Mouse (Mus musculus) inflammation-experienced regulatory T-cells, adult 6 months (primary cell): ENCODE results near the gene Cisd3. TPM values are rescaled to one million over a fixed set of nuclear protein-coding genes. Genes with fewer than 3 reads are reported as not detected.
"Not testable (repeated sequence)": the region's sequence is repeated elsewhere in the genome, so short reads cannot be mapped to it uniquely, and the experiment has no call there.

Experiments used
- ATAC-seq: one replicate; pipeline ENCODE4 v1.8.0; 2017
- polyA plus RNA-seq, 3 experiments: library from polyadenylated mRNA; unstranded; fragments of 100-300 nt; shearing (Covaris generic); gene quantifications; one replicate each; pipeline ENCODE4 v1.2.1; 2017

Gene Cisd3
- 100 to 1,000 TPM in 1 of 3 experiments, 10 to 100 TPM in 2; 69.0 to 129 (median 86.9) TPM for polyA plus RNA-seq

GRCm38 (mm10) chr11:97685613-97686321 is at the start of gene Cisd3:
TSS of gene Cisd3 (plus strand) at chr11:97685826.
- peak; percentile 58 for ATAC-seq

- ATAC-seq, result no peak
These were observed 44.0 kb upstream of the Cisd3 start for GRCm38 (mm10) chr11:97641668-97642067.

- ATAC-seq, result no peak
These were observed 42.9 kb upstream of the Cisd3 start for GRCm38 (mm10) chr11:97642746-97643145.

GRCm38 (mm10) chr11:97643380-97644055 is 42.1 kb upstream of the Cisd3 start:
- no peak for ATAC-seq

DNA sequence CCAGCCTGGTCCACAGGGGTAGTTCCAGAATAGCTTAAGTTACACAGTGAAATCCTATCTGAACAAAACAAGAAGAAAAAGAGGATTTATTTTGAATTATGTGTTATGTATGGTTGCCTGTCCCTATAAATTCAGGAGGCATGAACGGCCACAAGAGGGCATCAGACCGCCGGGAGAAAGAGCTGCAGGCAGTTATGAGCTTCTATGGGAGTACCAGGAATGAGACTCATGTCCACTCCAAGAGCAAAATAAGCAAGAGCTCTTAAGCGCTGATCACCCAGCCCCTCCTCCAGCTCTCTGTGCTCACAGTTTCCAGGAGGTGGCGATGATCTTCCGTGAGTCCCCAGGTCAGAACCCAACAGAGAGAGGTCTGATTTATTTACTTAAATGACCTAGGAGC is 40.8 kb upstream of the Cisd3 start:
- no peak for ATAC-seq

DNA sequence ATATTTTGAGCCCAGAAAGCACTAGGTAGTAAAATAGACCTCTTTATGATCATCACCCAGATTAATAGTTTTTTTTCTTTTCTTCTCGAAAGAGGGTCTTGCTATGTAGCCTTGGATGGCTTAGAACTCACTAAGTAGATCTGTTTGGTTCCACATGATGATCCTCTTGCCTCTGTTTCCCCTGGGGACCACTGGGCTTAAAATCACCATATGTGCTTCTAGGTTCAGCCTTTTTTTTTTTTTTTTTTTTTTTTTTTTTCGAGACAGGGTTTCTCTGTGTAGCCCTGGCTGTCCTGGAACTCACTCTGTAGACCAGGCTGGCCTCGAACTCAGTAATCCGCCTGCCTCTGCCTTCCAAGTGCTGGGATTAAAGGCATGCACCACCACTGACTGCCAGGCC is 37.1 kb upstream of the Cisd3 start:
- ATAC-seq, result not testable (repeated sequence)

DNA sequence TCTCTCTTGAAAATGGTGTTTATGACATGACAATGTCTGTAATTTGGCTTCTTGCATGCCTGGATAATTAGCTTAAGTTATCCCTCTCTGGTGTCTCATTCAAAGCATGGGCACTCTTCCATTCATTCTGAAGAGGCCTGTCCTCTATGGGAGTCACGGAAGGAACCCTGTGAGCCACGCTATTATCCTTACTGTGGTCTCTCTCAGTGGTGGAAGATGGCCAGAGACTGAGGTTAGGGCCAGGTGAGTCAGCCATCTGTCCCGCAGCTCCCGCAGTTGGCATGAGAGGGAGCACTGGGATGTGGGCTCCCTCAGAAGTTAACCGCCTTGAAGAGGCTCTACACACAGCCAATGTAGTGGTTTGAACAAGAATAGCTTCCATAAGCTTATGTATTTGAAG is 35.3 kb upstream of the Cisd3 start:
- no peak for ATAC-seq

- not testable (repeated sequence) for ATAC-seq
These were observed 32.2 kb upstream of the Cisd3 start for GRCm38 (mm10) chr11:97653376-97653775.

- ATAC-seq, result no peak
These were observed 31.4 kb upstream of the Cisd3 start for GRCm38 (mm10) chr11:97654210-97654609.

- ATAC-seq, result no peak
These were observed 29.2 kb upstream of the Cisd3 start for GRCm38 (mm10) chr11:97656269-97656971.

DNA sequence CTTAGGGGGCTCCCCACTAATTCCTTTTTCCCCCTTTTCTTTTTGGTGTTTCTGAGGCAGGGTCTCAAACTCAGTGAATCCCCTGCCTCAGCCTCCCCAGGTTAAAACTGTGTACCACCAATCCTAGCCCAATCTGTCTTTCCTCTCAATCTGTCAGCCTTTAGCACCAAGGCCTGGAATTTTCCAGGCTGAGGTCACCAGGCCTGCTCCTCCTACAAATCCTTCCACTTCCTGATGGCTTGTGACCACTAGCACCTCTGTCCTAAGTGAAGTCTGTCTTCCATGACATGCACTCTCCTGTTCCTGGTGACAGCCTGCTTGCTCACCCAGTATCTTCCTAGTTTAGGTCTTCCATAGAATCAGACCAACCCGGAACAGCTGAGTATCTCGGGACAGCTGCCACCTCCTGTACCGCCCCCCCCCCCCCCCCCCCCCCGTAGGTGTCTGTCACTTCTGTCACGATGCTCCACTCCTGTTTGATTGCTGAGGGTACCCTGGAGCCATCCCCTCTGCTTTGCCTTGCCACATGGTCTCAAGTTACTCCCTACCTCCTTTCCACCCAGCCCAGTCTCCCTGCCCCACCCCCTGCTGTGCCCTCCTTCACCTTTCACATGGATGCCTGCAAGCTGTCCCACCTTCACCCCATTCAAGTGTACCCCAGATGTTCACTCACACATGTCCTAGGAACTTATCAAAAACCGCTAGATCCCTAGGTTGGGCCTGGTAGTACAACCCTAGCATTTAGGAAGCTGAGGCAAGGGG is 28.3 kb upstream of the Cisd3 start:
- no peak for ATAC-seq

DNA sequence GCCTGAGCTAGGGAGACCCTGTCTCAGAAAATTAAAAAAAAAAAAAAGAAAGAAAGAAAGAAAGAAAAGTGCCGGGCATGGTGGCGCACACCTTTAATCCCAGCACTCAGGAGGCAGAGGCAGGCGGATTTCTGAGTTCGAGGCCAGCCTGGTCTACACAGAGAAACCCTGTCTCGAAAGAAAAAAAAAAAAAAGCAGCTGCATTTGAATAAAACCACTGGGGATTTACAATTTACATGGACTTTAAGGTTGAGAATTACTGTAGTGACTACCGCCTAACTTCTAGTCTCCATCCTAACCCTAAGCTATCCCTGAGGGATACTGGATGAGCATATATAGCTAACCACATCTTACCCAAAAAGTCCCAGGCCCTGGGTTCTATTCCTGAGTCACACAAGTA is 27.7 kb upstream of the Cisd3 start:
- ATAC-seq, result not testable (repeated sequence)

GRCm38 (mm10) chr11:97658751-97659266 is 26.8 kb upstream of the Cisd3 start:
- no peak for ATAC-seq

- ATAC-seq, result peak; percentile 69
These were observed 26.2 kb upstream of the Cisd3 start for GRCm38 (mm10) chr11:97659267-97659989.

- peak; percentile 26 for ATAC-seq
These were observed 25.5 kb upstream of the Cisd3 start for GRCm38 (mm10) chr11:97659990-97660714.

- ATAC-seq, result no peak
These were observed 24.6 kb upstream of the Cisd3 start for GRCm38 (mm10) chr11:97660734-97661647.

DNA sequence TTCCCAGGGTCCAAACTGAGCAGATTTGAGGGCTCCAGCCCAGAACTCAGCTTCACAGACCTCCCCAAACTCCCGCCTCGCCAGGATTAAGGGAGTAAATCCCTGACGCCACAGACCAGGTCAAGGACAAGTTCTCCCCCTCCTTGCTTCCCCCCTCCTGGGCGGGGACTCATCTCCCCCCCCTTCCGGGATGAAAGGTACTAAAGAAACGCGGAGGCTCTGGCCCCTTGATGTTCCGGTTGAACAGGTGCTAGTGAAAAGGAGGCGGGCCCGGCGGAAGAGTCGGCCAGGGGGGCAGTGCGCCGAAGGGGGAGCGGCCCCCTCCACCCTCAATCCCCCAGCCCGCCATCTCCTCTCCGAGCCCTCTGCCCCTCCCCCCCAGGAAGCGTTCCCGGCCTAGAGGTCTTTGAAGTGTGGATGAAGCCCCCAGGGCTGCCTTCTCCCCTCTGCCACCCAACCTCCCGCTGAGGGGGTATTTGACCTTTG is 23.9 kb upstream of the Cisd3 start:
- ATAC-seq, result no peak

GRCm38 (mm10) chr11:97662207-97662892 is 23.3 kb upstream of the Cisd3 start:
- ATAC-seq, result peak; percentile 29

GRCm38 (mm10) chr11:97662893-97663527 is 22.6 kb upstream of the Cisd3 start, which contains the start of gene Mllt6:
TSS of gene Mllt6 (plus strand) at chr11:97663414.
- ATAC-seq, result peak; percentile 14
